Mouse (Mus musculus) induced T-regulatory cell, adult 2 months (primary cell): ENCODE data around the gene Fam228b.
"Not testable (repeated sequence)": the region's sequence is repeated elsewhere in the genome, so short reads cannot be mapped to it uniquely, and the experiment has no call there.

Experiments used
- DNase-seq: peaks from one replicate; pipeline ENCODE4 v3.0.0-alpha.2; 2012; ENCODE audit warnings: low read depth

Gene Fam228b

GRCm38 (mm10) chr12:4768492-4769332, at the start of gene Fam228b, which contains the start of gene Pfn4:
TSS of gene Fam228b (minus strand) at chr12:4769267.
TSS of gene Pfn4 (plus strand) at chr12:4769022.
- DNase-seq, result peak; percentile 94

- peak; percentile 100 for DNase-seq
Measured at GRCm38 (mm10) chr12:4817361-4818101, 48.5 kb upstream of the Fam228b start, which contains the start of gene Sf3b6. TSS of gene Sf3b6 (plus strand) at chr12:4817544.

GRCm38 (mm10) chr12:4816680-4817360, 47.8 kb upstream of the Fam228b start:
- DNase-seq, result no peak

GRCm38 (mm10) chr12:4813636-4814035, 44.6 kb upstream of the Fam228b start:
- DNase-seq, result no peak

GRCm38 (mm10) chr12:4811705-4812104, 42.6 kb upstream of the Fam228b start:
- DNase-seq, result no peak

- no peak for DNase-seq
Measured at GRCm38 (mm10) chr12:4811036-4811435, 42.0 kb upstream of the Fam228b start.

- DNase-seq, result not testable (repeated sequence)
Measured at GRCm38 (mm10) chr12:4797471-4797870, 28.4 kb upstream of the Fam228b start.

- no peak for DNase-seq
Measured at GRCm38 (mm10) chr12:4793718-4794117, 24.7 kb upstream of the Fam228b start.

GRCm38 (mm10) chr12:4788128-4788527, 19.1 kb upstream of the Fam228b start:
- not testable (repeated sequence) for DNase-seq

GRCm38 (mm10) chr12:4784466-4784865, 15.4 kb upstream of the Fam228b start:
- no peak for DNase-seq

GRCm38 (mm10) chr12:4783598-4783997, 14.5 kb upstream of the Fam228b start:
- DNase-seq, result no peak

GRCm38 (mm10) chr12:4781725-4782404, 12.8 kb upstream of the Fam228b start:
- DNase-seq, result not testable (repeated sequence)

- no peak for DNase-seq
Measured at GRCm38 (mm10) chr12:4781270-4781669, 12.2 kb upstream of the Fam228b start.

- no peak for DNase-seq
Measured at GRCm38 (mm10) chr12:4780245-4780644, 11.2 kb upstream of the Fam228b start.

GRCm38 (mm10) chr12:4777734-4778133, 8.7 kb upstream of the Fam228b start:
- DNase-seq, result no peak

GRCm38 (mm10) chr12:4775588-4775949, 6.5 kb upstream of the Fam228b start:
- no peak for DNase-seq

GRCm38 (mm10) chr12:4774895-4775587, 6.0 kb upstream of the Fam228b start:
- no peak for DNase-seq

- DNase-seq, result no peak
Measured at GRCm38 (mm10) chr12:4769333-4769723, 261 bp upstream of the Fam228b start.

- no peak for DNase-seq
Measured at GRCm38 (mm10) chr12:4757060-4757459, 12.0 kb downstream of the Fam228b start.

GRCm38 (mm10) chr12:4754451-4754850, 14.6 kb downstream of the Fam228b start:
- DNase-seq, result not testable (repeated sequence)

GRCm38 (mm10) chr12:4744486-4744885, 24.6 kb downstream of the Fam228b start:
- DNase-seq, result no peak
